Mouse (Mus musculus) hindbrain, postnatal 0 days (tissue): ENCODE measurements at regions not wholly inside any gene's neighbourhood (a gene's known extent, or its start where the extent isn't known, plus 50 kb on each side); places are given as distances from the start of the nearest gene placed in this dataset.

Experiments
- ATAC-seq: fragments of 200-750 bp; cut with Nextera tagmentation; 2 replicates; pipeline ENCODE4 v1.8.0; 2017; ENCODE audit warnings: mild to moderate bottlenecking, moderate TSS enrichment, moderate library complexity
- DNase-seq: peaks from one replicate; pipeline ENCODE4 v3.0.0-alpha.2; 2015; ENCODE audit warnings: low spot score
- H3K27ac ChIP-seq: fragments of 300-500 bp; sonication (generic); 2 replicates; pipeline ENCODE4 v1.5.1; 2014; ENCODE audit warnings: mild to moderate bottlenecking
- H3K27me3 ChIP-seq: fragments of 300-500 bp; sonication (generic); 2 replicates; pipeline ENCODE4 v1.6.1; 2014; ENCODE audit warnings: low read length, mixed read lengths; ENCODE audit not compliant: insufficient read depth
- H3K36me3 ChIP-seq: fragments of 300-500 bp; sonication (generic); 2 replicates; pipeline ENCODE4 v1.6.1; 2014; ENCODE audit warnings: low read length, mixed read lengths; ENCODE audit not compliant: insufficient read depth
- H3K4me1 ChIP-seq: fragments of 300-500 bp; sonication (generic); 2 replicates; pipeline ENCODE4 v1.6.1; 2014; ENCODE audit warnings: antibody characterized with exemption, low read length, mixed read lengths; ENCODE audit not compliant: insufficient read depth
- H3K4me2 ChIP-seq: fragments of 300-500 bp; sonication (generic); 2 replicates; pipeline ENCODE4 v1.6.1; 2014; ENCODE audit warnings: low read depth, mild to moderate bottlenecking, low read length, moderate library complexity, mixed read lengths
- H3K4me3 ChIP-seq: fragments of 300-500 bp; sonication (generic); 2 replicates; pipeline ENCODE4 v1.5.1; 2014; ENCODE audit warnings: low read length
- H3K9ac ChIP-seq: fragments of 300-500 bp; sonication (generic); replicated peaks from 2 replicates; pipeline ENCODE4 v1.6.1; 2014; ENCODE audit warnings: mild to moderate bottlenecking, low read length, moderate library complexity, mixed read lengths
- H3K9me3 ChIP-seq: fragments of 300-500 bp; sonication (generic); 2 replicates; pipeline ENCODE4 v1.6.1; 2016; ENCODE audit warnings: low read length, mixed read lengths
- CTCF ChIP-seq: IDR thresholded peaks from 2 replicates; pipeline ENCODE4 v1.5.1; 2016; ENCODE audit warnings: antibody characterized with exemption, control low read depth, low read depth
- WGBS: fragments of 180-500 bp; shearing (Covaris S2); extraction: QIAGEN DNeasy Blood & Tissue Kit; methylation state at CpG from one replicate; pipeline ENCODE4 v1.1.7; 2014; 5-methylcytosine and 5-hydroxymethylcytosine counted together

- Histone ChIP-seq H3K9ac (no peak overlapping the region), H3K4me2 (no peak overlapping the region), H3K4me3 (no peak overlapping the region), H3K27me3 (no peaks in the 10 kb centered on the region), H3K36me3 (no peaks in the 10 kb centered on the region), H3K9me3 (no peaks in the 10 kb centered on the region), H3K4me1 (no peaks in the 10 kb centered on the region), H3K27ac (no peak overlapping the region)
- WGBS = 72% methylated on average over 2 of the region's 2 CpGs
- no peak for TF ChIP-seq CTCF
- DNase-seq (no peak), ATAC-seq (no peak)
Measured at GRCm38 (mm10) chr9:120658576-120658975, 87.3 kb downstream of the Rpl14 start.

- WGBS = 66% methylated on average over 5 of the region's 5 CpGs
- Histone ChIP-seq H3K4me3 (no peak overlapping the region), H3K4me1 (no peaks in the 10 kb centered on the region), H3K27ac (no peak overlapping the region), H3K27me3 (no peaks in the 10 kb centered on the region), H3K36me3 (no peaks in the 10 kb centered on the region), H3K9ac (no peak overlapping the region), H3K4me2 (no peak overlapping the region), H3K9me3 (no peaks in the 10 kb centered on the region)
- TF ChIP-seq CTCF = no peak
- ATAC-seq = no peak
- DNase-seq = no peak
Measured at GRCm38 (mm10) chr9:120661226-120661625, 90.0 kb downstream of the Rpl14 start.

GRCm38 (mm10) chr9:120661641-120662227 lies 90.5 kb downstream of the Rpl14 start:
- ATAC-seq (no peak), DNase-seq (no peak)
- Histone ChIP-seq H3K27me3 (no peaks in the 10 kb centered on the region), H3K27ac (no peak overlapping the region), H3K36me3 (no peaks in the 10 kb centered on the region), H3K4me2 (no peak overlapping the region), H3K9ac (no peak overlapping the region), H3K4me3 (no peak overlapping the region), H3K4me1 (no peaks in the 10 kb centered on the region), H3K9me3 (no peaks in the 10 kb centered on the region)
- TF ChIP-seq CTCF = no peak
- 89% methylated on average over 7 of the region's 7 CpGs for WGBS

- no peak overlapping the region for H3K4me2 ChIP-seq
- DNase-seq (no peak), ATAC-seq (no peak)
- H3K27me3 ChIP-seq = no peaks in the 10 kb centered on the region
- no peak for TF ChIP-seq CTCF
- 59% methylated on average over 6 of the region's 6 CpGs for WGBS
- H3K9ac ChIP-seq = no peak overlapping the region
- H3K27ac ChIP-seq = no peak overlapping the region
- no peaks in the 10 kb centered on the region for H3K4me1 ChIP-seq
- H3K36me3 ChIP-seq = no peaks in the 10 kb centered on the region
- no peaks in the 10 kb centered on the region for H3K9me3 ChIP-seq
- H3K4me3 ChIP-seq = no peak overlapping the region
Measured at GRCm38 (mm10) chr9:120663181-120663580, 91.9 kb downstream of the Rpl14 start.

- Histone ChIP-seq H3K9me3 (no peaks in the 10 kb centered on the region), H3K9ac (no peak overlapping the region), H3K4me1 (no peaks in the 10 kb centered on the region), H3K4me2 (no peak overlapping the region), H3K4me3 (no peak overlapping the region), H3K27ac (no peak overlapping the region), H3K27me3 (no peaks in the 10 kb centered on the region), H3K36me3 (no peaks in the 10 kb centered on the region)
- ATAC-seq (no peak), DNase-seq (no peak)
- TF ChIP-seq CTCF = no peak
- 94% methylated on average over 10 of the region's 10 CpGs for WGBS
Measured at GRCm38 (mm10) chr9:120664086-120664485, 92.8 kb downstream of the Rpl14 start.

- DNase-seq (peak; percentile 72), ATAC-seq (peak; percentile 78)
- Histone ChIP-seq H3K4me1 (peaks cover 9% of the 10 kb centered on the region), H3K4me3 (no peak overlapping the region), H3K36me3 (no peaks in the 10 kb centered on the region), H3K9ac (no peak overlapping the region), H3K27me3 (no peaks in the 10 kb centered on the region), H3K27ac (no peak overlapping the region), H3K9me3 (no peaks in the 10 kb centered on the region), H3K4me2 (peak overlapping the region; percentile 18; the same call in 1 of the 2 replicates)
- 8% methylated on average over 6 of the region's 6 CpGs for WGBS
- no peak for TF ChIP-seq CTCF
Measured at GRCm38 (mm10) chr9:120672452-120672851, 101.2 kb downstream of the Rpl14 start.

- DNase-seq = no peak
- H3K9ac ChIP-seq = no peak overlapping the region
Measured at GRCm38 (mm10) chr9:120674855-120675254, 103.6 kb downstream of the Rpl14 start.

More at GRCm38 (mm10) chr9:120674855-120675254, 103.6 kb downstream of the Rpl14 start:
- Histone ChIP-seq H3K4me1 (peaks cover 9% of the 10 kb centered on the region), H3K27ac (no peak overlapping the region), H3K27me3 (no peaks in the 10 kb centered on the region), H3K9me3 (no peaks in the 10 kb centered on the region), H3K36me3 (no peaks in the 10 kb centered on the region), H3K4me2 (peak overlapping the region; percentile 50), H3K4me3 (no peak overlapping the region)
- no peak for ATAC-seq
- no peak for TF ChIP-seq CTCF
- 7% methylated on average over 11 of the region's 11 CpGs for WGBS
